Mouse (Mus musculus) intestine, postnatal 0 days (tissue): ENCODE data around the gene Wdr12. TPM values are rescaled to one million over a fixed set of nuclear protein-coding genes. Genes with fewer than 3 reads are reported as not detected.
"Not testable (repeated sequence)": the region's sequence is repeated elsewhere in the genome, so short reads cannot be mapped to it uniquely, and the experiment has no call there.

Experiments used
- ATAC-seq: fragments of 200-750 bp; cut with Nextera tagmentation; 2 replicates; pipeline ENCODE4 v1.8.0; 2017; ENCODE audit warnings: mild to moderate bottlenecking, moderate TSS enrichment, moderate library complexity
- H3K27ac ChIP-seq: fragments of 300-500 bp; sonication (generic); 2 replicates; pipeline ENCODE4 v1.5.1; 2014; ENCODE audit warnings: mild to moderate bottlenecking, low read depth, low read length, moderate library complexity
- H3K27me3 ChIP-seq: fragments of 300-500 bp; sonication (generic); replicated peaks from 2 replicates; pipeline ENCODE4 v1.6.1; 2014; ENCODE audit warnings: low read length, mixed read lengths; ENCODE audit not compliant: control insufficient read depth, insufficient read depth
- H3K36me3 ChIP-seq: fragments of 300-500 bp; sonication (generic); 2 replicates; pipeline ENCODE4 v1.6.1; 2014; ENCODE audit warnings: mild to moderate bottlenecking, moderate library complexity; ENCODE audit not compliant: control insufficient read depth, insufficient read depth
- H3K4me1 ChIP-seq: fragments of 300-500 bp; sonication (generic); replicated peaks from 2 replicates; pipeline ENCODE4 v1.6.1; 2014; ENCODE audit warnings: antibody characterized with exemption, low read length, mixed read lengths; ENCODE audit not compliant: control insufficient read depth, insufficient read depth
- H3K4me2 ChIP-seq: fragments of 300-500 bp; sonication (generic); replicated peaks from 2 replicates; pipeline ENCODE4 v1.6.1; 2014; ENCODE audit warnings: low read depth, mild to moderate bottlenecking, moderate library complexity
- H3K4me3 ChIP-seq: fragments of 300-500 bp; sonication (generic); 2 replicates; pipeline ENCODE4 v1.5.1; 2014; ENCODE audit warnings: low read depth, low read length
- H3K9ac ChIP-seq: fragments of 300-500 bp; sonication (generic); 2 replicates; pipeline ENCODE4 v1.6.1; 2014; ENCODE audit warnings: mild to moderate bottlenecking, low read depth, low read length
- H3K9me3 ChIP-seq: fragments of 300-500 bp; sonication (generic); 2 replicates; pipeline ENCODE4 v1.6.1; 2016; ENCODE audit warnings: mixed run types; ENCODE audit not compliant: control insufficient read depth
- CTCF ChIP-seq: sonication (generic); IDR thresholded peaks from 2 replicates; pipeline ENCODE4 v1.5.1; 2016; ENCODE audit warnings: low read depth, mild to moderate bottlenecking, control low read depth, antibody characterized with exemption, moderate library complexity
- WGBS: fragments of 180-500 bp; shearing (Covaris S2); extraction: QIAGEN DNeasy Blood & Tissue Kit; methylation state at CpG from one replicate; pipeline ENCODE4 v1.1.7; 2014; 5-methylcytosine and 5-hydroxymethylcytosine counted together
- polyA plus RNA-seq: library from polyadenylated mRNA; unstranded; fragments of >200 nt; fragmentation: Nextera tagmentation; extraction: Ambion mirVana; gene quantifications from 2 replicates; pipeline ENCODE4 v1.2.1, GENCODE M21; 2015

The Wdr12 gene
- polyA plus RNA-seq, 1 experiment from 2014 or later = 17.3 TPM

DNA sequence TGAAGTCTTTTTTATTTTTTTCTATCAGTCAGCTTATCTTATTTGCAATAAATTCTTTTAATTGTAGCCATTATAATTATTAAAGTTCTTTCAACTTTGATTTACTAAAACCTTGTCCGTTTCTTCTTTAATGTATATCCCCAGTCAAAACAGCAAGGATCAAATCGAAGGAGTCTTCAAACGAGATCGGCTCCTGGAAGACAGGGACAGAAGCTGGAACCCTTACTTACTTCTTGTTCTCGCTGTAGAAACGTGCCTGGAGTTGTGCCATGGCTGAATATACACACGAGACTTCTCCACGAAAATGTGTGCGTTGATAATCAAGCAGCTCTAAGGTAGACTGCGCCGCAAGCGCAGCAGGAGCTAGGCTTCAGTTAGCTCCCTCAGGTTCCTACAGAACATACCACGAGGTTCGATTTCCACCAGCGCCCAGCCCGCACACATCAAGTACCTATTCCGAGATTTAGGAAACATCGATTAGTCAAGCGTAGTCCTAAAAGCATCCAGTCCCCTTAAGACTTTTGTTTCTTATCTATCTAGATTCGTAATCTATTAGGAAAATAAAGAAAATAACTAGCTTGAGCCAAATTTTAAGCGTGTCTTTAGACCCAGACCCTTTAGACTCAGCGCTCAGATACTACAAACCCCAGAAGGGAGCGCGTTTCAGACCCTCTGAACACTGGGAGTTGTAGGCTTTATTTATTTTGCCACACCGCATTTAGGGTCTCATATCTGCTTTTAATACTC is 995 bp downstream of the Wdr12 start:
- peak overlapping the region; percentile 91 for H3K9ac ChIP-seq
- H3K9me3 ChIP-seq = no peaks in the 10 kb centered on the region
- TF ChIP-seq CTCF = no peak
- H3K36me3 ChIP-seq = peaks cover 12% of the 10 kb centered on the region
- peak overlapping the region; percentile 96 for H3K4me3 ChIP-seq
- ATAC-seq = peak; percentile 85
- peak overlapping the region; percentile 81 for H3K4me2 ChIP-seq
- WGBS = under 1% methylated on average over 25 of the region's 25 CpGs
- H3K27ac ChIP-seq = peak overlapping the region; percentile 97; the same call in 1 of the 2 replicates
- H3K27me3 ChIP-seq = no peaks in the 10 kb centered on the region
- H3K4me1 ChIP-seq = peaks cover 4% of the 10 kb centered on the region; the same call in 1 of the 2 replicates

DNA sequence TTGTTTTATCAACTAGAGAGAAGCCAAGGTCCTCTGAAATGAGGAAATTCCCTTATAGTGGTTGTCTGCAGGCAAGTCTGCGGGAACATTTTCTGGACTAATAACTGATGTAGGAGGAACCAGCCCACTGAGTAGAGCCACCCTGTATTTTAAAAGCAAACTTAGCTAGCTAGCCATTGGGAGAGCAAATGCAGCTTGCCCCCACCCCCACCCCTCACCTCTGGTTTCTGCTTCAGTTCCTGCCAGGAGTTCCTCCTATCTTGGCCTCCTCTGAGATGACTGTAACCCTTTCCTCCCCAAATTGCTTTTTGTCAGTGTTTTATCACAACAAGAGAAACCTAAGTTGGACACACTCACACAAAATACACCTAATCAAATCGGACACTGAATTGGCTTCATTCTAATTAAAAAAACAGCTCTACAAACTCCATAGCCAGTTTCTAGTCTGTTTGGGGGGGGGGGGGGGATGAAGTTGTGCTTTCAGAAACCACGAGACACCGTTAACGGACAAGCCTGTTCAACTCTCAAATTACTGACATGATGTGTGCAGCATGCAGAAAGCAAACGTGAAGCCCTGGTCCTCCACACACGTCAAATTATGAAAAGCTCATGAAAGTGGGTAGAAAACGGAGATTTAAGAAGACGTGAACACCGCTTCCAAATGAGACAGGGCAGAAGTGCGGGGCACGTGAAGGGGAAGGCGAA is 1.7 kb downstream of the Wdr12 start:
- TF ChIP-seq CTCF = no peak
- Histone ChIP-seq H3K4me3 (peak overlapping the region; percentile 96), H3K36me3 (peaks cover 14% of the 10 kb centered on the region), H3K4me1 (peaks cover 4% of the 10 kb centered on the region; the same call in 1 of the 2 replicates), H3K27me3 (no peaks in the 10 kb centered on the region), H3K27ac (no peak overlapping the region), H3K9ac (peak overlapping the region; percentile 31), H3K9me3 (no peaks in the 10 kb centered on the region), H3K4me2 (peak overlapping the region; percentile 81)
- ATAC-seq = no peak
- 10% methylated on average over 13 of the region's 13 CpGs for WGBS

DNA sequence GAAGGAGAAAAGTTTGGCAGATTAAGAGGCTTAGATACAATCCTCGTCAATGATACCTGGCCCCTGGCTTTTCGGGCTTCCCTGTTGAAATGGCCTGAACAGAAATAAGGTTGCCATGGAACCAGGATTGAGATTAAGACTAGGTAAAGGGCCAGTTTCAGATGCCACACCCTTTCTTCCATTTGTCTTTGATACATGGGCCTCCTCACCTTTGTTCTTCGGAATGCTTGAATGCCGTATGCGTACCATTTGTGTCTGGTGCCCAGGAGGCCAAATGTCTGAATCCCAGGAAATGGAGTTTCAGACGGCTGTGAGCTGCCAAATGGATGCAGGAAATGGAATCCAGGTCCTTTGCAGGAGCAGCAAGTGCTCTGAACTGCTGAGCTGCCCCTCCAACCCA is 22.0 kb downstream of the Wdr12 start:
- Histone ChIP-seq H3K27me3 (no peaks in the 10 kb centered on the region), H3K4me1 (no peaks in the 10 kb centered on the region), H3K27ac (no peak overlapping the region), H3K9ac (no peak overlapping the region), H3K4me3 (no peak overlapping the region), H3K9me3 (no peaks in the 10 kb centered on the region), H3K36me3 (peaks cover 16% of the 10 kb centered on the region), H3K4me2 (no peak overlapping the region)
- ATAC-seq = no peak
- no peak for TF ChIP-seq CTCF
- 85% methylated on average over 6 of the region's 6 CpGs for WGBS

DNA sequence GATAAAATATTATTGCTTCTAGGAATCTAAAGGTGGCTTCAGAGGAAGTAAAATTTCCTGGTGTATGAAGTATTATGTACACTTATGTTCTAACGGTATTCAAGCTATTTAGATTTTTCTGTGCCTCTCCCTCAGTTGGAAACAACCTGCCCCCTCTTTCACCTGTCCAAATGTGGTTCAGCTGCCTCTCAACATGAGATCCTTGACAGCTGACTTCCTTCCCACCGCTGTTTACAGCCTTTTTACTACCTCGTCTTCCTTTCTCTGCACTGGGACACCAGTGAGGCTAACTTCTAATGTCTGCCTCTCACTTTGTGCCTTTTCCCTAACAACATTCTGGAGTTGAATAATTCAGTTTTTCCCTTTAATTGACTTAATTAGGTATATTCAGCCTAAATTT is 22.9 kb downstream of the Wdr12 start:
- Histone ChIP-seq H3K9ac (no peak overlapping the region), H3K36me3 (peaks cover 16% of the 10 kb centered on the region), H3K4me1 (no peaks in the 10 kb centered on the region), H3K9me3 (no peaks in the 10 kb centered on the region), H3K27me3 (no peaks in the 10 kb centered on the region), H3K27ac (no peak overlapping the region), H3K4me3 (no peak overlapping the region), H3K4me2 (no peak overlapping the region)
- ATAC-seq = no peak
- no peak for TF ChIP-seq CTCF
- WGBS = 75% methylated on average over 3 of the region's 3 CpGs

DNA sequence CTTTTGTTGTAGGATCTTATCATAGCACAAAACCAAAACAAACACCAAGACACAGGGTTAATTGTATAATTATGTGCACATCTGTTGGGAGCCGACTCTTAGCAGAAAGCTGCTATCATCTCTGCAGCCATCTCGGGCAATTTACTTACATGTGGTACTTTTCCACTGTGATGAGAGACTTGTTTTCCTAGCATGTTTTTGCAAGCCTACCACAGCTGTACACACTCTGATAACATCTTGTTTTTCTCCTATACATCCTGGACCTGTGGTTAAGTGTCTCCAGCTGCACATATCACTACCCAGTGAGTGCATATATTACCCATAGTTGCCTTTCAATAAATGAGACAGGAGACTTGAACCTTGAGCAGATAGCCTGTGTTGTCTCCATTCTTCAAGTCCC is 23.5 kb downstream of the Wdr12 start:
- no peak overlapping the region for H3K4me3 ChIP-seq
- no peaks in the 10 kb centered on the region for H3K4me1 ChIP-seq
- H3K27me3 ChIP-seq = no peaks in the 10 kb centered on the region
- H3K9me3 ChIP-seq = no peaks in the 10 kb centered on the region
- no peak overlapping the region for H3K4me2 ChIP-seq
- no peak for ATAC-seq
- TF ChIP-seq CTCF = no peak
- H3K36me3 ChIP-seq = peaks cover 16% of the 10 kb centered on the region
- H3K27ac ChIP-seq = no peak overlapping the region
- 65% methylated on average over 2 of the region's 2 CpGs for whole genome bisulfite sequencing
- H3K9ac ChIP-seq = no peak overlapping the region

DNA sequence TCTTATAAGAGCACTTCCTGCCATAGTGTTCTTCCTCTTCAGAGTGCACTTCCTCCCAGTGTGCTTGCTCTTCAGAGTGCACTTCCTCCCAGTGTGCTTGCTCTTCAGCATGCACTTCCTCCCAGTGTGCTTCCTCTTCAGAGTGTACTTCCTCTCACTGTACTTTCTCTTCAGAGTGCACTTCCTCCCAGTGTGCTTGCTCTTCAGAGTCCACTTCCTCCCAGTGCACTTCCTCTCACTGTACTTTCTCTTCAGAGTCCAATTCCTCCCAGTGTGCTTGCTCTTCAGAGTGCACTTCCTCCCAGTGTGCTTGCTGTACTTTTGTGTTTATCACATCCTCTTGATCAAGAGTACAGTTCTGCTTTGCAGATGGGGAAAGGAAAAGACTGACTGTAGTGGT is 27.7 kb downstream of the Wdr12 start:
- H3K36me3 ChIP-seq, H3K4me2 ChIP-seq, ATAC-seq, H3K4me3 ChIP-seq, H3K27ac ChIP-seq, H3K4me1 ChIP-seq, H3K27me3 ChIP-seq, H3K9ac ChIP-seq, H3K9me3 ChIP-seq: not testable (repeated sequence)
